Mouse (Mus musculus) heart, embryonic 11.5 days (tissue): ENCODE data around the gene Prkacb. TPM values are rescaled to one million over a fixed set of nuclear protein-coding genes. Genes with fewer than 3 reads are reported as not detected.

Experiments
- ATAC-seq: fragments of 200-750 bp; cut with Nextera tagmentation; replicated peaks from 2 replicates; pipeline ENCODE4 v1.8.0; 2017; ENCODE audit warnings: moderate library complexity; ENCODE audit not compliant: insufficient number of reproducible peaks, low FRiP score, low TSS enrichment
- H3K27ac ChIP-seq: fragments of 300-500 bp; sonication (generic); 2 replicates; pipeline ENCODE4 v1.5.1; 2014; ENCODE audit warnings: mild to moderate bottlenecking, low read depth, low read length
- H3K27me3 ChIP-seq: fragments of 300-500 bp; sonication (generic); 2 replicates; pipeline ENCODE4 v1.6.1; 2014; ENCODE audit warnings: mild to moderate bottlenecking, low read length, mixed read lengths; ENCODE audit not compliant: control insufficient read depth, insufficient read depth
- H3K36me3 ChIP-seq: fragments of 300-500 bp; sonication (generic); 2 replicates; pipeline ENCODE4 v1.6.1; 2014; ENCODE audit warnings: mild to moderate bottlenecking, low read length, moderate library complexity, mixed read lengths; ENCODE audit not compliant: control insufficient read depth, insufficient read depth
- H3K4me1 ChIP-seq: fragments of 300-500 bp; sonication (generic); 2 replicates; pipeline ENCODE4 v1.6.1; 2014; ENCODE audit warnings: low read length; ENCODE audit not compliant: control insufficient read depth, insufficient read depth
- H3K4me2 ChIP-seq: fragments of 300-500 bp; sonication (generic); 2 replicates; pipeline ENCODE4 v1.6.1; 2014; ENCODE audit warnings: mild to moderate bottlenecking, moderate library complexity
- H3K4me3 ChIP-seq: fragments of 300-500 bp; sonication (generic); 2 replicates; pipeline ENCODE4 v1.5.1; 2014; ENCODE audit warnings: low read depth, low read length
- H3K9ac ChIP-seq: fragments of 300-500 bp; sonication (generic); 2 replicates; pipeline ENCODE4 v1.6.1; 2014; ENCODE audit warnings: mild to moderate bottlenecking, low read depth, low read length, moderate library complexity
- H3K9me3 ChIP-seq: fragments of 300-500 bp; sonication (generic); replicated peaks from 2 replicates; pipeline ENCODE4 v1.6.1; 2016; ENCODE audit warnings: low read length; ENCODE audit not compliant: control insufficient read depth
- WGBS: fragments of 180-500 bp; shearing (Covaris S2); extraction: QIAGEN DNeasy Blood & Tissue Kit; methylation state at CpG from one replicate; pipeline ENCODE4 v1.1.7; 2014; ENCODE audit not compliant: insufficient replicate concordance; 5-methylcytosine and 5-hydroxymethylcytosine counted together
- polyA plus RNA-seq: library from polyadenylated mRNA; unstranded; fragments of >200 nt; fragmentation: Nextera tagmentation; extraction: Ambion mirVana; gene quantifications from 2 replicates; pipeline ENCODE4 v1.2.1, GENCODE M21; 2014

The Prkacb gene
- 46.3 and 54.1 TPM in 2 replicates for polyA plus RNA-seq

- Histone ChIP-seq H3K4me2 (peak within 1 kb of the TSS; percentile 86), H3K27me3 (no peaks in the 10 kb centered on the region), H3K9ac (peak within 1 kb of the TSS; percentile 87), H3K9me3 (no peaks in the 10 kb centered on the region), H3K36me3 (no peaks in the 10 kb centered on the region), H3K27ac (peak within 1 kb of the TSS; percentile 90), H3K4me1 (peaks cover 6% of the 10 kb centered on the region; the same call in 1 of the 2 replicates), H3K4me3 (peak within 1 kb of the TSS; percentile 71)
- ATAC-seq = peak; percentile 95
- WGBS = under 1% methylated on average over 50 of the region's 60 CpGs
These were observed at the start of gene Prkacb for GRCm38 (mm10) chr3:146812901-146813393. Prkacb (minus strand) TSS chr3:146812990.

GRCm38 (mm10) chr3:146860308-146860707 lies 47.5 kb upstream of the Prkacb start:
- H3K4me2 ChIP-seq = no peak overlapping the region
- no peaks in the 10 kb centered on the region for H3K36me3 ChIP-seq
- H3K9ac ChIP-seq = no peak overlapping the region
- WGBS = 73% methylated on average over 2 of the region's 2 CpGs
- ATAC-seq = no peak
- H3K27ac ChIP-seq = no peak overlapping the region
- H3K9me3 ChIP-seq = no peaks in the 10 kb centered on the region
- H3K4me3 ChIP-seq = no peak overlapping the region
- H3K4me1 ChIP-seq = no peaks in the 10 kb centered on the region
- H3K27me3 ChIP-seq = no peaks in the 10 kb centered on the region

- Histone ChIP-seq H3K27ac (no peak overlapping the region), H3K27me3 (no peaks in the 10 kb centered on the region), H3K9ac (no peak overlapping the region), H3K36me3 (no peaks in the 10 kb centered on the region), H3K4me3 (no peak overlapping the region), H3K4me2 (no peak overlapping the region), H3K9me3 (no peaks in the 10 kb centered on the region), H3K4me1 (no peaks in the 10 kb centered on the region)
- no peak for ATAC-seq
- WGBS = 83% methylated on average over 10 of the region's 10 CpGs
These were observed 44.6 kb upstream of the Prkacb start for GRCm38 (mm10) chr3:146857373-146857772.

GRCm38 (mm10) chr3:146854473-146855087 lies 41.8 kb upstream of the Prkacb start:
- no peak overlapping the region for H3K4me2 ChIP-seq
- no peaks in the 10 kb centered on the region for H3K27me3 ChIP-seq
- H3K4me1 ChIP-seq = no peaks in the 10 kb centered on the region
- no peaks in the 10 kb centered on the region for H3K36me3 ChIP-seq
- no peak overlapping the region for H3K4me3 ChIP-seq
- H3K27ac ChIP-seq = no peak overlapping the region
- H3K9ac ChIP-seq = no peak overlapping the region
- no peak for ATAC-seq
- no peaks in the 10 kb centered on the region for H3K9me3 ChIP-seq
- 68% methylated on average over 7 of the region's 7 CpGs for WGBS

- no peak within 1 kb of the TSS for H3K27ac ChIP-seq
- peak within 1 kb of the TSS; percentile 69 for H3K9ac ChIP-seq
- H3K9me3 ChIP-seq = no peaks in the 10 kb centered on the region
- peak within 1 kb of the TSS; percentile 82 for H3K4me2 ChIP-seq
- no peaks in the 10 kb centered on the region for H3K27me3 ChIP-seq
- H3K36me3 ChIP-seq = no peaks in the 10 kb centered on the region
- WGBS = under 1% methylated on average over 34 of the region's 36 CpGs
- H3K4me3 ChIP-seq = peak within 1 kb of the TSS; percentile 58
- no peaks in the 10 kb centered on the region for H3K4me1 ChIP-seq
- ATAC-seq = peak; percentile 74
These were observed 39.4 kb upstream of the Prkacb start, which contains the start of gene Ttll7 for GRCm38 (mm10) chr3:146851966-146852891. Ttll7 (plus strand) TSS chr3:146852367.

GRCm38 (mm10) chr3:146849360-146849759 lies 36.6 kb upstream of the Prkacb start:
- no peaks in the 10 kb centered on the region for H3K27me3 ChIP-seq
- ATAC-seq = no peak
- 81% methylated on average over 7 of the region's 7 CpGs for WGBS
- no peaks in the 10 kb centered on the region for H3K36me3 ChIP-seq
- no peak overlapping the region for H3K27ac ChIP-seq
- no peaks in the 10 kb centered on the region for H3K4me1 ChIP-seq
- no peak overlapping the region for H3K4me3 ChIP-seq
- H3K9me3 ChIP-seq = no peaks in the 10 kb centered on the region
- H3K9ac ChIP-seq = no peak overlapping the region
- no peak overlapping the region for H3K4me2 ChIP-seq

- 66% methylated on average over 8 of the region's 8 CpGs for WGBS
- Histone ChIP-seq H3K36me3 (no peaks in the 10 kb centered on the region), H3K4me3 (no peak overlapping the region), H3K27me3 (no peaks in the 10 kb centered on the region), H3K9me3 (no peaks in the 10 kb centered on the region), H3K4me2 (no peak overlapping the region), H3K27ac (no peak overlapping the region; the same call in 1 of the 2 replicates), H3K4me1 (no peaks in the 10 kb centered on the region), H3K9ac (no peak overlapping the region)
- ATAC-seq = no peak
These were observed 35.3 kb upstream of the Prkacb start for GRCm38 (mm10) chr3:146848112-146848511.

GRCm38 (mm10) chr3:146846237-146846636 lies 33.4 kb upstream of the Prkacb start:
- H3K4me1 ChIP-seq = no peaks in the 10 kb centered on the region
- no peak for ATAC-seq
- no peak overlapping the region for H3K9ac ChIP-seq
- no peaks in the 10 kb centered on the region for H3K27me3 ChIP-seq
- no peak overlapping the region for H3K4me2 ChIP-seq
- H3K36me3 ChIP-seq = no peaks in the 10 kb centered on the region
- no peaks in the 10 kb centered on the region for H3K9me3 ChIP-seq
- no peak overlapping the region for H3K27ac ChIP-seq
- WGBS = 80% methylated on average over 5 of the region's 5 CpGs
- no peak overlapping the region for H3K4me3 ChIP-seq
